Mouse (Mus musculus): ENCODE data around the gene Akap9.
A peak's percentile ranks its signal among the peaks of the same experiment; 100 is the strongest.
"Not testable (repeated sequence)": the region's sequence is repeated elsewhere in the genome, so short reads cannot be mapped to it uniquely, and the experiment has no call there.

Gene Akap9

DNA sequence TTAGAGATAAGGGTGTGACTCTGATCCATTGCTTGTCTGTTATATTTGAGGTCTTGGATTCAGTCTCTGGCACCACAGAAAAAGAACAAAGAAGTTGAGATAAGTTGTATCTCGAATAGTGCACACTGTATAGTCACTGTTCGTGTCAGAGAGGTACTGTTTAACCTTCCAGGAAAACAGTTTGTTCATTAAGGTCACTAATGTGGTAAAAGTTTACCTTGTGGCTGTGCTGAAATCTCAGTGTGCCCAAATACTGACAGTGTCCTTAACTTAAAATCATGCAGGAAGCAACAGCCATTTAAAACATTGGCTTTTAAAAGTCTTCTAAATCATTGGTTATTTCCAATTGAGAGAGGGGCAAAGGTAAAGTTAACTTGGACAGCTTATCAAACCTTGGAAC lies 43.1 kb downstream of the Akap9 start:
- DNase-seq, result no peak

DNA sequence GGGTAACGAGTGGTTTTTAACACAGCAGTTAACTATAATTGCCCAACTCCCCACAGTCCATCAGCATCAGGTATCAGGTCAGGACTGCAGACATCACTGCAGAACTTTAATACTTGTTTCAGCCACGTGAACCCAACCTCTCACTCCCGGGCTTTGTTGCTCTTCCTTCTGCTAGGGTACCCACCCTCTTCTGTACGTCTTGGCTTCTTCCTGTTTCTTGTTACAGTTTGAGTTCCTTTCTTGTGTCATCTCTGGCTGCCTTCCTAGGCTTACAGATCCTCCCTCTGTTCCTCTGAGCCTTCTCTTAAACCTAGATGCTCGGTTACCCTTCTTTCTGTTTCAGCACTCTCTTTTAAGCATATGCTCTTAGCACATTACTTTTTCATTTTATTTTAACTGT lies 45.9 kb downstream of the Akap9 start:
- no peak for DNase-seq

DNA sequence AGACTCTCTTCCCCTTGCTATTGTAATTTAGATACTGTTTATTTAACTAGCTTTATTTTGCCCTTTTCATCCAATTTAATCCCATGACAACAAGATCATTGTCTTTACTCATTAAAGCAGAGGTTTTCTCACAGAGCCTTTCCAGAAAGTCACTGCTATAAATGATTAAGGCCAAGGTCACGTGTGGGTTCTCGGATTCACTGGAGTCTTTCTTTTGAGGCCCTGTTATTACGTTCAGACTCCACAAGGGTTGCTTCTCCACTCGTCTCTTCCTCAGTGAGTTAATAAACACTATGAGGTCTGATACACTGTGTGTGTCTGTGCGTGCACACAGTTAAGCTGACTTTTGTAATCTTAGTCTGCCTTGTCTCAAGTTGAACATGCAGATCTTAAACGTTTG lies 47.0 kb downstream of the Akap9 start:
- no peak for DNase-seq

DNA sequence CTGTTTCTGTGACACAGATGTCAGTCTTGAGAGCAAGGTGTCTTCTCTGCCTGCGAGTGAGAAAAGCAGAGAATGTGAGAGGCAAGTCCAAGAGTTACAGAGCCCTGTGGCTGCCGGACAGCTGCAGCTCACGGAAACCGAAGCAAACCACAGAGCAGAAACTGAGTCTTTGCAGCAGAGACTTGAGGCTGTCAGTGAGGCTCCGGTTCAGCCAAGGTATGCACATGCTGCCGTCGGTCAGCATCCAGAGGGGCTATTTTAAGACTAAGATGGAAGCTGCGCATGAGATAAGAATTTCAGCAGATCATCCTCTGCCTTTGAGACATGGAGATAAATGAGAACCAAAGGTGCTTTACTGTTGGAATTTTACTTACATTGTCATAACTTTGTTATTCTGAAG lies 48.3 kb downstream of the Akap9 start:
- DNase-seq, result no peak

DNA sequence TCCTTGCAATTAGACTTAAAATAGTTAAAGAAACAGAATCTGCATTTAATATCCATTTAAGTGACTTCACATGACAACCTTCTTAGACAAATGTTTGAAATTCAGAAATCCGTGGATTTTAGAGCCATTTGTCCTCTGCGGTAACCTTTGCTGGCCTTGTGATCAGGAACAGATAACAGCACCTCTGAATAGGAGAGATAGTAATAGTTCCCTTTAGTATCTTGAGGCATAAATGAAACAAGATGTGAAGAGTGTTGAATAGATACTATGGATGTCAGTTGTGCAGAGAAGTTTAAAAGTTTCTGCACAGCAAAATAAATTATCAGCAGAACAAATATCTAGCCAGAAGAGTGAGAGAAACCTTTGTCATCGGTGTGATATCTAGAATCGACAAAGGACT lies 50.0 kb downstream of the Akap9 start:
- no peak for DNase-seq

DNA sequence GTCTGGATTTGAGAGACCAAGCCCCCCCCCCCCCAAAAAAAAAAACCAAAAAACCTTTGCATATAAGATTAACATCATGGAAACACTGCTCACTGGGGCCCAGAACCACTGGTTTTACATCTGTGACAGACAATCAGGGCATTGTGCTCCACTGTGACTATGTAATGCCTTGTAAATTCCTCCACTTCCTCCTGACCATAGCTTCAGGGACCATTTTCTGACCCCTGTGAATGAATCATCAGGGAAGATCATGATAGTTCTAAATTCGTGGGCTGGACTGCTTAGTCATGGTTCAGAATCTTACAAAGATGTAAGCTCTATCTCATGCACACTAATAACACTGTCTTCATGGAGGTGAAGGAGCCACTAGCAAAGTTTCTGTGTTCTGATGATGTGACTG lies 61.8 kb downstream of the Akap9 start:
- DNase-seq, result no peak

DNA sequence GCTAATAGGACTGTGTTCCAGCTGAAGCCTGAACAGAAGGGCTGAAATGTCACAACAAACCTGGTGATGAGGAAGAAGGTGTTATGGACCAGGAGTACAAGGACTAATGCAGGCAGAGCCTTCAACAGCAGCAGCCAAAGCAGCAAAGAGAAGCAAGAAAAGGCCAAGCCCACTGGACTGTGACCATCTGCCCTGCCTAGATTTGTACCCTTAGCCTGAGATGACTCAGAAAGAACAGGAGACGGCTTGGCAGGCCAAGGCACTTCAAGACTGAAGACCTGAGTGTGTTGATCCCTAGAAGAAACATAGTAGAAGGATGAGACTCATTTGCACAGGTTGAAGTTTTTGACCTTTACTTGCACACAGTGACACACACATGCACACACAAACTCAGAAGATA lies 62.6 kb downstream of the Akap9 start:
- no peak for DNase-seq

DNA sequence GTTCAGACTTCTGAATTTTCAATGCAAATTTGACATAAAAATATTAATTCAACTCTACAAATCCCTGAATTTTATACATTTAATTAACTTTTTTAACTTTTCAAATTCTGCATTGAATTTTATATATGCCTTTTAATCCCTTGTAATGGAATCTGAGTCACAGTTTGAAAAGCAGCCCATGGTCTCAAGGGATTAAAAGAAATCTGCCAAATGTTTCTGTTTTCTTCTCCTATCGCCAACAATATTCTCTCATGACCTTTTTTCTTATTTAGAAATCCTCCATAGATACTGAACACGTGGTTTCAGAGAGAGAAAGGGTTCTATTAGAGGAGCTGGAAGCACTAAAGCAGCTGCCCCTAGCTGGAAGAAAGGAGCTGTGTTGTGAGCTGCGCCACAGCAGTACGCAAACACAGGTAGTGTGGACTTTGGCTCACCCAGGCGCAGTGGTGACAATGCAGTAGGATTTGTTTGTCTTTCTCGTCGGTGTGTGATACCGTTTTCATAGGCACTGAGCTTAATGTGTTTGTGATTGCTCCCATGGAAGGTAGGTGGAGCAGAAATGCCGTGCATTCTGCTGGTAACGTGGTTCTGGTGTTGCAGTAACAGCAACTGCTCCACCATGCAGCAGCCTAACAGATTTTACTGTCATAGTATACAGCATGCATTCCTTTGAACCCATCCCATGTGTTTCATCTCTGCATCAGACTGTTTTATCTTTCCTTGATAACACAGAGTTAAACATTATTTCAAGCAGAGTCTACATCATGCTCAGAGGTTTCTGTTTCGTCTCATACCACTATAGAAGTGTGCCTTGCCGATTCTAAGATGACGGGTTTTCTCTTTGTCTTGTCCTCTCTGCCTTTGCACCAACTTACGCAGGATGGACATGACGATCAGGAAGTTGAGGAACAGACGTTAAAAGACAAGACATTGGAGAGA lies 76.9 kb downstream of the Akap9 start:
- DNase-seq, result peak; percentile 9 to 37

DNA sequence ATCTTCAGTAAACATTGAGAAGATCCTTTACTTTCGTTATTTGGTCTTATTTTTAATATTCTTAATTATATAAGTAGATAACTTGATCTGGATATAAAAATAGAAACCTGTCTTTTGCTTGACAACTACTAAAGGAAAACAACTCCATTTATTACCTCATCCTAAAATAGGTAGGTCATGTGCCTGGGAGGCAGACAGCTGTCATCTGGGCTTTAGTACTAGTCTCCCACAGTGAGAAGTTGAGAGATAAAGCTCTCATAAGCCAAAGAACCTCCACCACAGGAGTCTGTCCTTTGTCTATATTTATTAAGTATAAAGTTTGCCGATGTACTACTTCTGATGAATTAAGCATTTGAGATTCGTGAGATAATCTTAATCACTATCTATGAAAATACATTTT lies 78.8 kb downstream of the Akap9 start:
- DNase-seq, result no peak

DNA sequence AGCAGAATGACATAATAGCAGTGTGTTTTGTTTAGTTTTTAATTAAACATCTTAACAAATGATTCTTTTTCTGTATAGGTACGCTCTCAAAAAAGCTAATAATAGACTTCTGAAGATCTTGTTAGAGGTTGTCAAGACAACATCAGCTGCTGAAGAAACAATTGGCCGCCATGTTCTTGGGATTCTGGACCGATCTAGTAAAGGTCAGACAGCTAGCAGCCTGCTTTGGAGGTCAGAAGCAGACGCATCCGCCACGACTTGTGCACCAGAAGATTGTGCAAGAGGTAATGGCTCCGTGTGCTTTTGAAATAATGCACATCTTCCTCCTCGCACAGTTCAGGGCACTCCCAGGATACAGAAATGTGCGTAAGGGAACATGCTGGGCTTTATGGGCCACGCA lies 80.4 kb downstream of the Akap9 start:
- DNase-seq, result no peak

DNA sequence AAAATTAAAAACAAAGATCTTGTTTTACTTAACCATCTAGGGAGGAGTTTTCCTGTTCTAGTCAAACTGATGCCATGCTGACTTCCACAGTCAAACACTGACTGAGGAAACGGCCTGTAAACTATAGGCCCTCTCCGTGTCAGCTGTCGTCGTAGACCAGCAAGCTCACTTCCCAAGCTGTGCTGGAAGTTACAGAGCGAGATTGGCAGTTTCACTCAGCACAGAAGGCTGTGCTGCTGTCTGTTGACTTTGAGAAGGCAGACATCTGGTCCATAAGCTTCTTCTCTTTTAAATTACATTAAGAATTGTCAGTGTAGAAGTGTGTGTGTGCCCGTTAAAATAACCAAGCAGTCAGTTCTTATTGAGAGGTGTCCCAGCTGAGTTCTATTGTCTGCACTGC lies 81.7 kb downstream of the Akap9 start:
- DNase-seq, result no peak

DNA sequence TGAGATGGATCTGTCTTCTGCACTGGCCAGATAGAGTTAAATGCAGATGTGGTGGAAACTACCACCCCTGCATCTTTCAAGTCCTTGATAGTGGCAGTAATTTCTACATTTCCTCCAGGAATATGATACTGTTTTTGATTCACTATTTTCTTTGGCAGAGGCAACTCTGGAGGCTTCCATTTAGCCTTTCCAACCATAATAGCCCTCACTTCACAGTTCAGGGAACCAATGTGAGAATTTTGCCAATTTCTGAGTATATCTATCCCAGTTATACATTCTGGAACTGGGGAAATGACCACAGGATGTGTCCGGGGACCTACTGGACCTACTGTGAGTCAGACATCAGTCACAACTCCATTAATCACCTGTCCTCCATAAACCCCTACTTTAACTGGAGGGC lies 89.8 kb downstream of the Akap9 start:
- DNase-seq, result not testable (repeated sequence)

DNA sequence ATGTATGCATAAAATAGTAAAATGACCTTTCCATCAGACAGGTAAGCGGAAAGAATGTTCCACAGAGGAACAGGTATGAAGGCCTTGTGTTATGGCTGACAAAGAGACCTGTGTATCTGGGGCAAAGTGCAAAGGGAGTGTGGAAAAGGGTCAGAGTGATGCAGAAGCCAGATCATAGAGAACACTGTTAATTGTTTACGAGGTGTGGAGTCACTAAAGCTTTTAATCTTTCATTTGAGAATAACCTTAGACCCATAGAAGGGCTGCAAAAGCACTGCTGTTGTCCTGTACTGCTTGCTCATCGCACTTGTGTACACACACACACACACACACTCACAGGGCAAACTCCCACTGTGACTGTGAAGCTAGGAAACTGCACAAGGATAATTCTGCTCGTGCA lies 91.5 kb downstream of the Akap9 start:
- no peak for DNase-seq

DNA sequence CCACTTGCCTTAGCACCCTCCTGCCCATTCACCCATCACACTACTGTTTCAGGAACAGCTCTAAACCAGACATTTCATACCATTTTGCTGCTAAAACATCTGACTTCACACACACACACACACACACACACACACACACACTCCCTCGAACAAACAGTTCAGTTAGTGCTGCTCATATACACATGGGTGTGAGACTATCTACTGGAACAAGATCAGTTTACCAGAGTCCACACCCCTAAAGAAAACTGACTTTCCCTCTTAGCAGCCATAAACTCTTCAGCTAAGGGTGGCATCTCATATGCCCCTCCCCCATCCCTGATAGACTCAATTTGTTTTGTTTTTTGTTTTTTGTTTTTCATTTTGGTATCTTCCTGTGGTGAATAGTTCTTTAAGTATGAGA lies 92.2 kb downstream of the Akap9 start:
- no peak for DNase-seq

DNA sequence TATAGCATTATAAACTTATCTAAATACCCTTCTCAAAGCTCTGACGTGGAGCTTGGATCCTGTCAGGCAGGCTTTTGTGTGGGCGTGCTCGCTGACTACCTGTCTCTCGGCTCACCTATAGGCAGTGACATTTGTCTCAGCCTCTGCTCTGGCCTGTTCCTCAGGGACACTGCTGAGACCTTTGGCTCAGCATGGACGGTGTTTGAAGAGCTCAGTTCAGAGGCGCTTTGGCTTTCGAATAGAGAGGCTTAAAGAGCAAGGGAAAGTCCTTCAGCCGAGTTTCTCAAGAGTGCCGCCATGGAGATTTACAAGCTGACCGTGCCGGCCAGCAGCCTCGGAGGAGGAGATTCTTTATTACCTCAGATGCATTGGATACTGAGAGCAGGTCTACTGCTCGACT lies 95.3 kb downstream of the Akap9 start:
- DNase-seq, result peak; percentile 5 to 32

DNA sequence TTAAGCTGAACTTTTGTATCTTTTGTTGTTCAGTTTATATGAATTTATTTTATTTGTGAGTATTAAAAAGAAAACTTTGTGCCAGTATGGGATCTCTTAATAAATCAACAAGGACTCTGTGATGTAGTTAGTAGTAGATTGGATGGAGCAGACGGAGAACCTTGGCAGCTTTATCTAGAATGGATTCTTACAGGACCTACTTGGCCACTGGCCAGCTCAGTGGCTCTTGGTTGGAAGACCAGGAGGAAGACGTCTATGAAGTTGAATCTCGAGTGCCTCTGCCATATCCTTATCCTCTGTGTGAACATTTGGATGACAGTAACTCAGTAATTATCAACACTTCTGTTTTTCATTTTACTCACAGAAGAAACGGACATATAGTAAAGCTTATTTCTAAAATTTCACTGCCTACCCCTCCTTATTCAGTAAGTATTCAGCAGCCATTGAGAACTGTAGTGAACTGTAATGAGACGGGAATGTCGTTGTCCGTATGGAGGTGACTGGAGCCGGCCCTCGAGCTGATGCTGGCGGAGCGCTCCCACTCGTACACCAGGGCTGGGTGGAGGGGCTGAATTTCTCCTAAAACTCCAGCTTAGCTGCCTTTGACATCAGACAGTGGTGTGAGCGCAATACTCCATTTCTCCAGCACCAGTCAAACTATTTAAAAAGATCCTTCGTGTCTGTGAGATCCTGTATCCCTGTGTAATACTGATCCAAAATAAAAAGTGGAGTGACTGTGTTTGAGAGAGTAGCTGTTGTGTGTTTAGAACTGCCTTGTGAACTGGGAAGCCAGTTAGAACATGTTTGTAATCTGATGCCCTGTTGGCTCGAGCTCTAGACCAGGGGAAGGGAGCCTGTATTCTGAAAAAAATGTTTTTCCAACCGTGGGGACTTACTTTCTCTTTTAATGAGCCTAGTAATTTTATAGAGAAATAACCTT lies 96.2 kb downstream of the Akap9 start:
- peak in 1 of 2 experiments; percentile 33 for DNase-seq

DNA sequence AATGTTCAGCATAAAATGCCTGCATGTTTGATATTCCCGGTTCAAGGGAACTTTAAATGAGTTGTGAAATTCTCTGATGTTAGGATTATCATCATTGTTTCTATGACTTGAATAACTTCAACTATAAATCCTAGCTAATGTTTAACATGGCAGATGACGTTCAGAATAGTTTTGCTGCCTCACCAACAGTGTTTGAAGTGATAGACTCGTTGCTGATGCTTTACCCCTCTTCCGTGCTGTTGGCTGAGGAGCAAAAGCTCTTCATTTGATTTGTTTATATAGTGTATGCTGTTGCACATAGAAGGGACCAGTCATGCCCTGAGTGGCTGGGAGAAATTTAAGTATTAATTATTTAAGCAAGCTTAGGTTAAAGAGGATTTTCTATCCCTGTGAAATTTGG lies 96.9 kb downstream of the Akap9 start:
- DNase-seq, result no peak

DNA sequence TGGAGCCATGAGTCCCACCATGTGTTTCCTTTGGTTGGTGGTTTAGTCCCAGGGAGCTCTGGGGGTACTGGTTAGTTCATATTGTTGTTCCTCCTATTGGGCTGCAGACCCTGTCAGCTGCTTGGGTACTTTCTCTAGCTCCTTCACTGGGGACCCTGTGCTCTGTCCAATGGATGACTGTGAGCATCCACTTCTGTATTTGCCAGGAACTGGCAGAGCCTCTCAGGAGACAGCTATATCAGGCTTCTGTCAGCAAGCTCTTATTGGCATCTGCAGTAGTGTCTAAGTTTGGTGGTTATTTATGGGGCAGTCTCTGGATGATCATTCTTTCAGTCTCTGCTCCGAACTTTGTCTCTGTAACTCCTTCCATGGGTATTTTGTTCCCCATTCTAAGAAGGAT lies 98.5 kb downstream of the Akap9 start:
- not testable (repeated sequence) for DNase-seq

DNA sequence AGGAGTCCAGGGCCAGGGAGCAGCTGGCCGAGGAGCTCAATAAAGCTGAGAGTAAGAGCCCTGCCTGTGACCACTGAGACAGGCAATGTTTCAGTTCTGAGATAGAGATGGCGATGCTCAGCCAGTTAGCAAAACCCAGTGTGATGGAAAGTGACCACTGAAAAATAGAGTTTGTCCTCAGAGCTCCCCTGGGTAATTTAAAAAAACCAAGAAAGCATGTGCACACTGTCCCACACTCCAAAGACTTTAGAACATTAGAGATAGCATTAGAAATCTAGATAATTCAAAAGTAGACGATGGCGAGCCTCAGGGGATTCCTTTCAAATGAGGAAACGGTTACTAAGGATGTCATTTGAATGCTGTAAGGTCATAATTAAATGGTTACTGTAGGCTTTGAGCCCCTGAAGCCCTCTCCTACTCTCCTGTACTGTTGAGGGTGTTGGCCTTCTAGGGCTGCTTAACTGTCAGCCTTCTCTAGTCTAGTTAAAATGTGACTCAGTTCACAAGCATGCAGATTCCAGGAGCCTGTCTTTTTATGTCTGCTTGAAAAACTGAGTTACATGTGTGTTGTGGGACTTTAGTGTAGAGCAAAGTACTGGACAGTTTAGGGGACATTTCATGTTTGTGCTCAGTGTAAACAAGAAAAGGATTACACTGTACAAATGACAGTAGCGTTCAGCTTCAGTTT lies 100.8 kb downstream of the Akap9 start:
- no peak for DNase-seq

DNA sequence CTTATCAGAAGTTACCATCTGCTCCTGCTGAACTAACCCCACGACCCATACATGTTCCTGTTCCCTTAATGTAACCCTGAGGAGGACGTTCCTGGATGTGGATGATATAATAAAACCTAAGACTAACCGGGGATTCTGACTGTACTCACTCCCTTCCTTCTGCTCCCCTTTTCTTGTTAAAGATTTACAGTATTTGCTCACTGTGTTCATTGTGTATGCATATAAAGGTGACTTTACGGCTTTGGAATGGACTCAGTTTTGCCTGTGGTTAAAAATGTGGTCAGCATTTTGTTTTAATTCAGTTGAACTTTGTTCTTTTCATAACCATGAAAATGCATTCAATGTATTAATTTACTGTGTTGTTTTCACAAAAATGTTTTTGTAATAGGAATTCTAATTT lies 104.0 kb downstream of the Akap9 start:
- DNase-seq, result no peak

DNA sequence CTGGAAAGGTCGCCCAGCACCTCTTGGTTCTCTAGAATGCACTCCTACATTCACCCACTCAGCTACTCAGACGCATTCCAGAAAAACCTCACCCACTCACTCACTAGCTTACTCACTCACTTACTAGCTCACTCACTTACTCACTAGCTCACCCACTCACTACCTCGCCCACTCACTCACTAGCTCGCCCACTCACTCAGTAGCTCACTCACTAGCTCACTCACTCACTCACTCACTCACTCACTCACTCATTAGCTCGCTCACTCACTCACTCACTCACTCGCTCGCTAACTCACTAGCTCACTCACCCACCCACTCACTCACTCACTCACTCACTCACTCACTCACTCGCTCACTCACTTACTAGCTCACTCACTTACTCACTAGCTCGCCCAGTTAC lies 108.8 kb downstream of the Akap9 start:
- DNase-seq, result no peak

DNA sequence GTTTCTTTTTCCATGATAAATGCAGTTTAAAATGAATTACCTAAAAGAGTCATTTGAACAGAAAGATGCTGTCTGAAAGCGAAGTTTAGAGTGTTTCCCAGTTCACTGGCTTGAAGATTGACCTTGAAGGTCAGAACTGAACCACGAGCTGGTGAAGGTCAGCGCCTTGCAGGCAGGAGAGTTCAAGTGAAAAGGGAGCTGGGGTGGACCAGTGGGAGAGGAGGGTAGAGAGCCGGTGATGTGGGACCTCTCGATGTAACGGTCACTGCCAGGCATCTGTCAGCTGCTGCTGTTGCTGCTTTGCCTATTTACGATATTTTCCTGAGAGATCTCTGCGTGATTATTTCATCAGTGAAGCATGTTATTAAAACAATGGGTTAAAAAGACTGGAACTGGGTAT lies 111.5 kb downstream of the Akap9 start:
- no peak for DNase-seq

DNA sequence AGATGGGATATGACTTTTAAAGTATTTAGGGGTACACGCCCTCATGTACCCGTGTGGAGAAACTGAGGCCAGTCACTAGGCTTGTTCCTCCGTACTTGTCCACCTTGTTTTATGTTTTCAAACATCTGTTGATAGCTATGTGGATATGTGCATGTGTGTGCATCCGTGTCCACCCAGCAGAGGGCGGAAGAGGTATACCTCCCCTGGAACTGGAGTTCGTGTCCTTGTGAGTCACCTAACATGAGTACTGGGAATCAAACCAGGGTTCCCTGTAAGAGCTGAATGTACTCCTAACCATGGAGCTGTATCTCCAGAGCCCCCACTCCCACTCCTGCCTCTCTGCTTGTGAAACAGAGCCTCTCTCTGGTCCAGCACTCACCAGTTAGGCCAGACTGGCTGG lies 112.5 kb downstream of the Akap9 start:
- DNase-seq, result no peak
